Mouse (Mus musculus) liver, postnatal 0 days (tissue): ENCODE measurements around the gene Zfp451. TPM values are rescaled to one million over a fixed set of nuclear protein-coding genes. Genes with fewer than 3 reads are reported as not detected.
A peak's percentile ranks its signal among the peaks of the same experiment; 100 is the strongest.

Experiments
- ATAC-seq: fragments of 200-750 bp; cut with Nextera tagmentation; 2 replicates; pipeline ENCODE4 v1.8.0; 2017; ENCODE audit warnings: mild to moderate bottlenecking, moderate library complexity
- DNase-seq: peaks from one replicate; pipeline ENCODE4 v3.0.0-alpha.2; 2016
- H3K27ac ChIP-seq: fragments of 300-500 bp; sonication (generic); 2 replicates; pipeline ENCODE4 v1.5.1; 2014; ENCODE audit warnings: antibody characterized with exemption, moderate library complexity, mild to moderate bottlenecking, low read depth
- H3K27me3 ChIP-seq: fragments of 300-500 bp; sonication (generic); 2 replicates; pipeline ENCODE4 v1.6.1; 2014; ENCODE audit warnings: low read length, control low read depth, mixed read lengths; ENCODE audit not compliant: insufficient read depth
- H3K36me3 ChIP-seq: fragments of 300-500 bp; sonication (generic); replicated peaks from 2 replicates; pipeline ENCODE4 v1.6.1; 2014; ENCODE audit warnings: mild to moderate bottlenecking, control low read depth, low read length, moderate library complexity, mixed read lengths; ENCODE audit not compliant: insufficient read depth
- H3K4me1 ChIP-seq: fragments of 300-500 bp; sonication (generic); 2 replicates; pipeline ENCODE4 v1.6.1; 2014; ENCODE audit warnings: antibody characterized with exemption, mild to moderate bottlenecking, control low read depth; ENCODE audit not compliant: insufficient read depth
- H3K4me2 ChIP-seq: fragments of 300-500 bp; sonication (generic); 2 replicates; pipeline ENCODE4 v1.6.1; 2014; ENCODE audit warnings: low read depth, mild to moderate bottlenecking, low read length, moderate library complexity, mixed read lengths
- H3K4me3 ChIP-seq: fragments of 300-500 bp; sonication (generic); 2 replicates; pipeline ENCODE4 v1.5.1; 2014; ENCODE audit warnings: low read depth, low read length
- H3K9ac ChIP-seq: fragments of 300-500 bp; sonication (generic); replicated peaks from 2 replicates; pipeline ENCODE4 v1.6.1; 2014; ENCODE audit warnings: mild to moderate bottlenecking, moderate library complexity
- H3K9me3 ChIP-seq: fragments of 300-500 bp; sonication (generic); 2 replicates; pipeline ENCODE4 v1.6.1; 2016; ENCODE audit warnings: mild to moderate bottlenecking, control low read depth, low read length, mixed read lengths
- CTCF ChIP-seq: sonication (generic); IDR thresholded peaks from 2 replicates; pipeline ENCODE4 v1.5.1; 2016; ENCODE audit warnings: antibody characterized with exemption, low read depth
- EP300 ChIP-seq: IDR thresholded peaks from 2 replicates; pipeline ENCODE4 v1.6.1; 2016; ENCODE audit warnings: antibody characterized with exemption, low read depth, mild to moderate bottlenecking
- WGBS: fragments of 180-500 bp; shearing (Covaris S2); extraction: QIAGEN DNeasy Blood & Tissue Kit; methylation state at CpG from one replicate; pipeline ENCODE4 v1.1.7; 2014; ENCODE audit not compliant: insufficient replicate concordance; 5-methylcytosine and 5-hydroxymethylcytosine counted together
- polyA plus RNA-seq: library from polyadenylated mRNA; unstranded; fragments of >200 nt; fragmentation: Nextera tagmentation; extraction: Ambion mirVana; gene quantifications from 2 replicates; pipeline ENCODE4 v1.2.1, GENCODE M21; 2015

The Zfp451 gene
- polyA plus RNA-seq, 1 experiment from 2014 or later = 4.4 TPM

GRCm38 (mm10) chr1:33725086-33725485 lies 89.3 kb downstream of the Zfp451 start:
- H3K4me1 ChIP-seq = no peaks in the 10 kb centered on the region
- no peak overlapping the region for H3K27ac ChIP-seq
- H3K9ac ChIP-seq = no peak overlapping the region
- H3K4me2 ChIP-seq = no peak overlapping the region
- H3K36me3 ChIP-seq = peaks cover 17% of the 10 kb centered on the region
- TF ChIP-seq CTCF (no peak), EP300 (no peak)
- ATAC-seq = no peak
- no peak overlapping the region for H3K4me3 ChIP-seq
- WGBS = 81% methylated on average over 5 of the region's 5 CpGs
- DNase-seq = no peak
- H3K9me3 ChIP-seq = no peaks in the 10 kb centered on the region
- no peaks in the 10 kb centered on the region for H3K27me3 ChIP-seq

DNA sequence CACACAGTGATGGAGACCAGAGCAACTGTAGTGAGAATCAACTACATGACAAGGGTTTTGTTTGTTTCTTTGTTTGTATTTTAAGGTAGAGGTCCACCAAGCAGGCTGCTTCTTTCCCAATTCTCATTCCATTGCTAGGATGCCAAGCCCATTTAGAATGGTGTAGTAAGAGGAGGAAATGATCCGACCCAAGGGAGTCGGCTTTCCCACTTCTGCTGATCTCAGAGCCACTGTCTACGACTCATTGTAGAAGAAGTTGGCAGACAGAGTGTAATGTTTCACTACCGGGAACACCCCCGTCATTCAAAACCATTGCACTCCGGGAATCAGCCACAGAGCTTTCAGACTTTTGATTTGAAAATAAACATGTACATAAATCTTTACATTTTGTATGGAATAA lies 89.9 kb downstream of the Zfp451 start:
- TF ChIP-seq EP300 (no peak), CTCF (no peak)
- no peaks in the 10 kb centered on the region for H3K9me3 ChIP-seq
- H3K4me1 ChIP-seq = no peaks in the 10 kb centered on the region
- H3K4me3 ChIP-seq = no peak overlapping the region
- ATAC-seq (no peak), DNase-seq (no peak)
- H3K36me3 ChIP-seq = peaks cover 17% of the 10 kb centered on the region
- no peak overlapping the region for H3K4me2 ChIP-seq
- 82% methylated on average over 6 of the region's 6 CpGs for whole genome bisulfite sequencing
- no peak overlapping the region for H3K9ac ChIP-seq
- no peak overlapping the region for H3K27ac ChIP-seq
- H3K27me3 ChIP-seq = no peaks in the 10 kb centered on the region

GRCm38 (mm10) chr1:33721020-33721419 lies 93.4 kb downstream of the Zfp451 start:
- Histone ChIP-seq H3K36me3 (peaks cover 9% of the 10 kb centered on the region), H3K4me1 (no peaks in the 10 kb centered on the region), H3K4me2 (no peak overlapping the region), H3K27ac (no peak overlapping the region), H3K4me3 (no peak overlapping the region), H3K9ac (no peak overlapping the region), H3K9me3 (no peaks in the 10 kb centered on the region), H3K27me3 (no peaks in the 10 kb centered on the region)
- DNase-seq (no peak), ATAC-seq (no peak)
- WGBS = 78% methylated on average over 7 of the region's 7 CpGs
- TF ChIP-seq CTCF (no peak), EP300 (no peak)

DNA sequence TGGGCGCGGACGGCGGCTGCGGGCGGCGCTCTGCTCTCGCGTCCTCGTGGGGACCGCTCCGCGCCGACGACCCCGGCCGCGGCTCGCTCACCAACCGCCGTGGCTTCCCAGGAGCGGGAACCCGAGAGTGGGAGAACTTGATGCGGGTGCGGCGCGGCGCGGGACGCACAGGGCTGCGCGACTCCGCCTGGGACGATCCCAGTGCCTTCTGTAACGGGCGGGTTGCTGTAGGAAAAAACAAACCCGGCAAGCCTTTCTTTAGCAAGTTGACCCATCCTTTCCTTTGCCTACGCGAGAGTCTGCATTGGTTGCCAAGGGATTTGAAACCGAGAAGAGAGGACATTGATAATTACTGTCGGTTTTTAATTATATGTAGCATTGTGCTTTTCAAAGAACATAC lies 94.2 kb downstream of the Zfp451 start:
- ATAC-seq = peak; percentile 50
- Histone ChIP-seq H3K27ac (peak overlapping the region; percentile 59), H3K36me3 (peaks cover 4% of the 10 kb centered on the region), H3K4me3 (peak overlapping the region; percentile 80), H3K4me2 (peak overlapping the region; percentile 90), H3K9ac (peak overlapping the region; percentile 86), H3K4me1 (no peaks in the 10 kb centered on the region), H3K27me3 (no peaks in the 10 kb centered on the region), H3K9me3 (no peaks in the 10 kb centered on the region)
- TF ChIP-seq EP300 (no peak), CTCF (no peak)
- under 1% methylated on average over 35 of the region's 41 CpGs for WGBS
- no peak for DNase-seq

- under 1% methylated on average over 54 of the region's 54 CpGs for whole genome bisulfite sequencing
These were observed 94.6 kb downstream of the Zfp451 start, which contains the start of gene Rab23 for GRCm38 (mm10) chr1:33719733-33720225. Gene Rab23, plus strand, starts transcription at chr1:33719887.

GRCm38 (mm10) chr1:33717636-33718035 lies 96.8 kb downstream of the Zfp451 start:
- WGBS = 67% methylated on average over 1 of the region's 1 CpGs
- Histone ChIP-seq H3K4me3 (no peak overlapping the region), H3K4me1 (no peaks in the 10 kb centered on the region), H3K9me3 (no peaks in the 10 kb centered on the region), H3K36me3 (no peaks in the 10 kb centered on the region), H3K27ac (no peak overlapping the region), H3K9ac (no peak overlapping the region), H3K27me3 (no peaks in the 10 kb centered on the region), H3K4me2 (no peak overlapping the region)
- DNase-seq (no peak), ATAC-seq (no peak)
- TF ChIP-seq EP300 (no peak), CTCF (no peak)

More at GRCm38 (mm10) chr1:33719733-33720225, 94.6 kb downstream of the Zfp451 start, which contains the start of gene Rab23:
- Histone ChIP-seq H3K9me3 (no peaks in the 10 kb centered on the region), H3K36me3 (peaks cover 3% of the 10 kb centered on the region; the same call in 1 of the 2 replicates), H3K4me3 (peak within 1 kb of the TSS; percentile 80), H3K27ac (peak within 1 kb of the TSS; percentile 59), H3K27me3 (no peaks in the 10 kb centered on the region), H3K4me2 (peak within 1 kb of the TSS; percentile 90), H3K9ac (peak within 1 kb of the TSS; percentile 86), H3K4me1 (no peaks in the 10 kb centered on the region)
- peak; percentile 85 for DNase-seq
- peak; percentile 96 for ATAC-seq
- TF ChIP-seq CTCF (no peak), EP300 (no peak)

- WGBS = 7% methylated on average over 10 of the region's 10 CpGs
- no peak for ATAC-seq
These were observed 99.6 kb downstream of the Zfp451 start for GRCm38 (mm10) chr1:33714796-33715195.

More at GRCm38 (mm10) chr1:33714796-33715195, 99.6 kb downstream of the Zfp451 start:
- Histone ChIP-seq H3K36me3 (no peaks in the 10 kb centered on the region), H3K27me3 (no peaks in the 10 kb centered on the region), H3K4me3 (no peak overlapping the region), H3K4me2 (no peak overlapping the region), H3K9me3 (no peaks in the 10 kb centered on the region), H3K27ac (no peak overlapping the region), H3K4me1 (no peaks in the 10 kb centered on the region), H3K9ac (no peak overlapping the region)
- no peak for TF ChIP-seq CTCF
- no peak for TF ChIP-seq EP300
- no peak for DNase-seq
